Mouse (Mus musculus): ENCODE data around the gene Flrt1. TPM values are rescaled to one million over a fixed set of nuclear protein-coding genes. Genes with fewer than 3 reads are reported as not detected.

Flrt1 gene
- total and polyA plus RNA-seq, 2 experiments from 2014 or later = 9.9 to 11.9 TPM

DNA sequence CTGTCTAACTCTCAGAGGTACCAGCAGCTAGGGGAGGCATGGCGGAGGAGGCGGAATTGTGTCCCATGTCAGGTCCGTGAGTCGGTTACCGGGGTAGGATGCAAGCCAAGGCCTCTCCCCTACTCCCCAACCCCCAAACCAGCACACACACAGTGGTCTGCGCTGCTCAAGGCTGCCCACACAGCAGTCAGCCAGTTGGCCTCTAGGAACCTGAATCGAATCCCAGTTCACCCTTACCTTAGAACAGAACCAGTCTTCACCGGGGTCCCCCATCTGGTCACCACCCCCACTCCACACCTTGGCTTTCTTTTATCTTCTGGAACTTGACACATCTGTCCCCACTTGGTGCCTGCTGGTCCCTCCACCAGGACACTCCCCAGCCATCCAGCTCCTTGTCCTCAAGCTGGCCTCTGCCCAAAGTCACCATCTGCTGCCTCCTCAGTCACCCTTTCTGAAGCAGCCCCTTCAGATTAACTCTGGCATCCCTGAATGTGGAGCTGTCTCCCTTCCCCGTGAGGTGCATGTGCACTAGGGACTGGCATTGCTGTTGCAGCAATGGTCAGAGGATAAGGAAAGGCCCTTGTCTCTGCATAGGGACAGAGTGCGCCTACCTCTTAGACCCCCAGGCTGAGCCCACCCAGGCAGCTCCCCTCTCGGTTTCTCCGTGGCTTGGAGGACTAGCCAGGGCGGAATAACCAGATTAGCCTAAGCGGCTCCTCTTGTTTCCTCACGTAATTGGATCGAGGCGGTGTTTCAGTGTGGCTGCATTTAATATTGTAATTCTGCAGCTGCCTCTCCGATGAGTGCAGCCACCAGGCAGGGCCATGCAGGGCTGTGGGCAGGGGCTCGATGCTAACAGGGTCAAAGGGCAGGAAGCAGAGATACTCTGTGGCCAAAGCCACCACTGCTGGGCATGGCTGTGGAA lies 23.3 kb upstream of the Flrt1 start:
- Histone ChIP-seq H3K36me3 (ENCODE audit: insufficient read depth, low read length) (no peaks in the 10 kb centered on the region), H3K27ac (ENCODE audit: low read depth, low read length) (no peak overlapping the region), H3K4me1 (ENCODE audit: insufficient read depth, low read length) (peaks cover 5% of the 10 kb centered on the region; the same call in 1 of the 2 replicates), H3K4me2 (ENCODE audit: low read depth, low read length, poor library complexity, severe bottlenecking) (no peak overlapping the region), H3K27me3 (ENCODE audit: insufficient read depth, low read length) (no peaks in the 10 kb centered on the region), H3K9ac (replicated peaks; ENCODE audit: low read length, poor library complexity, severe bottlenecking) (no peak overlapping the region), H3K9me3 (ENCODE audit: low read length) (no peaks in the 10 kb centered on the region), H3K4me3 (ENCODE audit: low read depth, low read length) (no peak overlapping the region)
- no peak for ATAC-seq (ENCODE audit: low FRiP score)
- no peak for DNase-seq (ENCODE audit: low spot score)
- 38% methylated on average over 19 of the region's 19 CpGs for WGBS
- TF ChIP-seq CTCF (IDR thresholded peaks at IDR 0.05) = no peak

DNA sequence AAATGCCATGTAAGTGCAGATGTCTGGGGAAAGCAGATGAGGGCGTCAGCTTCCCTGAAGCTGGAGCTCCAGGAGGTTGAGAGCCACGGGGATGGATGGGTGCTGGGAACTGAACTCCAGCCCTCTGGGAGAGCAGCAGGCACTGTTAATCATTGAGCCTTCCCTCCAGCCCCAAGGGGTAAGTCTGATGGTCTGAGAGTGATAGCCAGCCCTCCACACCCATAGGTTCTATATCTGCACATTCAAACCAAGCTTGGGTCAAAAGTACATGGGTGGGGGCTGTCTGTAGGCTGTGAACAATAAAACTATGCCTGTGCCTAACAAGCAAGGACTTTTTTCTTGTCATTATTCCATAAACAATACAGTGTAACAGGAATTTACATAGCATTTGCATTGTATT lies 21.4 kb upstream of the Flrt1 start:
- Histone ChIP-seq H3K27ac (ENCODE audit: low read depth, low read length) (no peak overlapping the region), H3K9me3 (ENCODE audit: low read length) (no peaks in the 10 kb centered on the region), H3K27me3 (ENCODE audit: insufficient read depth, low read length) (no peaks in the 10 kb centered on the region), H3K4me2 (ENCODE audit: low read depth, low read length, poor library complexity, severe bottlenecking) (no peak overlapping the region), H3K4me1 (ENCODE audit: insufficient read depth, low read length) (0 out of 2 replicates have a peak, but pooled peaks cover 5% of the 10 kb centered on the region), H3K36me3 (ENCODE audit: insufficient read depth, low read length) (no peaks in the 10 kb centered on the region), H3K4me3 (ENCODE audit: low read depth, low read length) (no peak overlapping the region), H3K9ac (replicated peaks; ENCODE audit: low read length, poor library complexity, severe bottlenecking) (no peak overlapping the region)
- 81% methylated on average over 2 of the region's 2 CpGs for WGBS
- ATAC-seq (ENCODE audit: low FRiP score) (no peak), DNase-seq (ENCODE audit: low spot score) (no peak)
- TF ChIP-seq CTCF (IDR thresholded peaks at IDR 0.05) = no peak

DNA sequence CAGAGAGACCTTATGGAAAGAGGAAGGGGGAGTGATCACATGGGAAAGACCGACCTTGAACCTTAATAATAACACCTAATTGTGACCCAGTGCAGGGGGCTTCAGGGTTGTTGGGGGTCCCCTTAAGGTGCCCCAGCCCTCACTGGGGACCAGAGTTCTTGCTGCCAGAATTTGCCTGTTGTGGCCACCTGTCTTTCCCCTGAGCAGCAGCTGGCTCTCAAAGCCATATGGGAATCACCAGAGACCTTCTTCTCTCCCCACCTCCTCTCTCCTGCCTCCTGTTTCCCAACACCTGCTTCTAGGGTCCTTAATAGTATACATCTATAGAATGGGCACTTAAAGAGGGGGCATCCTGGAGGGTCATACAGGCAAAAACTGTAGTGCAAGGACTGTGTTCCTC lies 20.7 kb upstream of the Flrt1 start:
- 81% methylated on average over 1 of the region's 1 CpGs for WGBS
- H3K9ac ChIP-seq (replicated peaks; ENCODE audit: low read length, poor library complexity, severe bottlenecking) = no peak overlapping the region
- TF ChIP-seq CTCF (IDR thresholded peaks at IDR 0.05) = no peak
- H3K27ac ChIP-seq (ENCODE audit: low read depth, low read length) = no peak overlapping the region
- H3K4me1 ChIP-seq (ENCODE audit: insufficient read depth, low read length) = 0 out of 2 replicates have a peak, but pooled peaks cover 5% of the 10 kb centered on the region
- no peaks in the 10 kb centered on the region for H3K36me3 ChIP-seq (ENCODE audit: insufficient read depth, low read length)
- ATAC-seq (ENCODE audit: low FRiP score) = no peak
- H3K27me3 ChIP-seq (ENCODE audit: insufficient read depth, low read length) = no peaks in the 10 kb centered on the region
- H3K4me3 ChIP-seq (ENCODE audit: low read depth, low read length) = no peak overlapping the region
- H3K9me3 ChIP-seq (ENCODE audit: low read length) = no peaks in the 10 kb centered on the region
- no peak overlapping the region for H3K4me2 ChIP-seq (ENCODE audit: low read depth, low read length, poor library complexity, severe bottlenecking)
- no peak for DNase-seq (ENCODE audit: low spot score)

DNA sequence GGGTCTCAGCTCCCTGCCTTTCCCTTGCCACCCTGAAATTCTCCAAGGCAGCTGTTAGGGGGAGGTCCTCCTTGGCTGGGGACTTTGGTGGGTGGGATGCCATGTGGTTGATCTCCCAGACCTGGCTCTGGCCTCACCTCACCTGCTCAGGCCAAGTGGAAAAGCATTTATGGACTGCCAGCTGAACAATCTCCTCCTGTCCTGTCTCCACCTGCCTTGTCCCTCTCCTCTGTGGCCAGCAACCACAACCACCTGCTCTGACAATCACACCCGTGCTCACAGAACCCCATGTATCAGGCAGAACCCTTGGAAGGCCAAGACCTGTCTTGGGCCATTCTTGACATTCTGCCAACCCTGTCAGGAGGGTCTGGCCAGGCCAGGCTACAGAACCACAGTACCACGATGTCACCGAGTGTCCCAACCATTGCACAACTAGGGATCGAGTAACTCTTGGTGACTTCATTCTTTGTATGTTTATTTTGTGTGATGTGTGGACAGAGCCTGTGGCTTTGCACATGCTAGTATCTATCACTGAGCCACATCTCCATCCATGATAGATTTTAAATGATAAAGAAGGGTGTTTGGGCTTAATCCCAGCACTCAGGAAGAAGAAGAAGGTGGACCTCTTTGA lies 20.1 kb upstream of the Flrt1 start:
- WGBS = 89% methylated on average over 4 of the region's 4 CpGs
- TF ChIP-seq CTCF (IDR thresholded peaks at IDR 0.05) = no peak
- DNase-seq (ENCODE audit: low spot score) (no peak), ATAC-seq (ENCODE audit: low FRiP score) (no peak)
- Histone ChIP-seq H3K9me3 (ENCODE audit: low read length) (no peaks in the 10 kb centered on the region), H3K27ac (ENCODE audit: low read depth, low read length) (no peak overlapping the region), H3K9ac (replicated peaks; ENCODE audit: low read length, poor library complexity, severe bottlenecking) (no peak overlapping the region), H3K4me3 (ENCODE audit: low read depth, low read length) (no peak overlapping the region), H3K4me1 (ENCODE audit: insufficient read depth, low read length) (0 out of 2 replicates have a peak, but pooled peaks cover 5% of the 10 kb centered on the region), H3K4me2 (ENCODE audit: low read depth, low read length, poor library complexity, severe bottlenecking) (no peak overlapping the region), H3K36me3 (ENCODE audit: insufficient read depth, low read length) (no peaks in the 10 kb centered on the region), H3K27me3 (ENCODE audit: insufficient read depth, low read length) (no peaks in the 10 kb centered on the region)

DNA sequence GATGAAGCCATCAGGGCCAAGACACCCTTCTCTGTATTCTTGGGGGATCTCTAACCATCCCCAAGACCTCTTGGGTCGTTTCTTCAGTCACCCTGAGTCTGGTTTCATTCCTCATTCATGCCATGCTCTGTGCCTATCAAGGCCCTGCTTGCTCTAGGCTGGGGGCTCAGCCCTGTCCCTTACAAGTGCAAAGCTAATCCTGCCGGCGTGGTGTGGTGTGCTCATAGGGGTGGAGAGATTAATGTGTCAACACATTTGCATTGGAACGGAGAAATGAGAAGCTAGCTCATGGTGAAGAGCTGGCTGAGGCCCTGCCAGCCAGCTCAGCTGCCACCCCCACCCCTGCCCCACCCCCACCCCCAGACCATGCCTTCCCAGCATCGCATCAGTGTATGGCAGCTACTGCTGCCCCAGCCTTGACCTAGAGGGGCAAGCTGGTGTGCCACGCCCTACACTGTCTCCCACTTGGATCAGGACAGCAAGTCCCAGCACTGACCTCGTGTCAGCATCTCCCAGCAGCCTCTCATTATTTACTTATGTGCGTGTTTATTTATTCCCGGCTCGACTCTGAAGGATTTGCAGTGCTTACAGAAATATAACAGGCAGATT lies 17.3 kb upstream of the Flrt1 start:
- Histone ChIP-seq H3K27me3 (ENCODE audit: insufficient read depth, low read length) (no peaks in the 10 kb centered on the region), H3K9me3 (ENCODE audit: low read length) (no peaks in the 10 kb centered on the region), H3K4me3 (ENCODE audit: low read depth, low read length) (no peak overlapping the region), H3K4me2 (ENCODE audit: low read depth, low read length, poor library complexity, severe bottlenecking) (no peak overlapping the region), H3K9ac (replicated peaks; ENCODE audit: low read length, poor library complexity, severe bottlenecking) (no peak overlapping the region), H3K27ac (ENCODE audit: low read depth, low read length) (no peak overlapping the region), H3K36me3 (ENCODE audit: insufficient read depth, low read length) (no peaks in the 10 kb centered on the region), H3K4me1 (ENCODE audit: insufficient read depth, low read length) (no peaks in the 10 kb centered on the region)
- DNase-seq (ENCODE audit: low spot score) (no peak), ATAC-seq (ENCODE audit: low FRiP score) (peak; percentile 39; the same call in 1 of the 2 replicates)
- no peak for TF ChIP-seq CTCF (IDR thresholded peaks at IDR 0.05)
- 27% methylated on average over 10 of the region's 10 CpGs for WGBS
